Mouse (Mus musculus): ENCODE data around the gene Gpr137. TPM values are rescaled to one million over a fixed set of nuclear protein-coding genes. Genes with fewer than 3 reads are reported as not detected.

Gpr137 gene
- polyA plus RNA-seq, 1 experiment from 2014 or later: 60.4 TPM

DNA sequence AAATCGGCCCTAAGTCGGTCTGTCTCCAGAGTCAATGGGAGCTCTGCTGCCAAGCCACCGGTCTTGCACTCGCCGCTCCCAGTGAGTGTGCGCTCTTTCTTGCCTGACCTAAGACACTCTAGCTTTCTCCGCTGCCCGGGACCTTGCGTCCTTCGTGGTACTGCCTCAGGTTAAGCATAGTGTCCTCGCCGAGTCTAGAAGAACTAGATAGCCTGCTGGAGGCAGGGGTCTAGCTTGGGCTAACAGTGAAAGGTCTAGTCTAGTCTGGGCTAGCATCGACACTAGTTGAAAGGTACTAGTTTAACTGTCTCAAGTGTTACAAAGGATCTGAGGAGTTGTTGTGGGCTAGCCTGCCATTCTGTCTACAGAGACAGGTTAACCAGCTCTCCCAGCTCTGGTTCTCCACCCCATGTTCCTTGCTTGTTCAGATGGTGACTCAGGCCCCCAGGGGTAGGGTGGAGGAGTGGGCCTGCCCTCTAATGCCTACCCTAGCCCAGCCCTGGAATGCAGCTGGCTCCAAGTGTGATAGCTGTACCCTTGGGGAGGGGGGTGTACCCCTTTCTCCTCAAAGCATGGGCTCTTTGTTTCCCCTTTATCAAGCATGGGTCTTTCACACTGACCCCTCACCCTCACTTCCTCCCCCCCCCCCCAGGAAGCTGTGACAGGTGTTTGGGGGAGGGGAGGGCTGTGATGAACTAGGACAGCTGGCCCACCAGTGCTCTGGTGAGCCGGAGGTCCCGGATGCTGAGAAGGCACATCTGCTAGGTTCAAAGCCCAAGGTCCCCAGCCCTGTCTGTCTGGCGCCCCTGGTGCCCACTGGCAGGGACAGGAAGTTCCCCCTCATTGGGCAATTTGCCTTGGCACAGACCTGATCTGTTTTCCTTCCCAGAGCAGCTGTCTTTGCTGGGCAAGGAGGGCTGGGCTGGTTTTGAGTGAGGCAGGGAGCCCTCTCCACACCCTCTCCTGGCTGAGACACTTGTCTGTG lies 33.5 kb upstream of the Gpr137 start, which contains the start of gene Plcb3:
Plcb3 (minus strand) TSS at position 934 of the 985 bp plus-strand sequence.
- Histone ChIP-seq H3K4me1 (ENCODE audit: control insufficient read depth, insufficient read depth, low read length) (peaks cover 36% of the 10 kb centered on the region), H3K9ac (replicated peaks; ENCODE audit: low read length) (peak within 1 kb of the TSS; percentile 79), H3K4me3 (replicated peaks; ENCODE audit: low read depth, low read length) (peak within 1 kb of the TSS; percentile 74), H3K4me2 (ENCODE audit: low read length) (peak within 1 kb of the TSS; percentile 78), H3K27ac (replicated peaks; ENCODE audit: low read depth, low read length) (peak within 1 kb of the TSS; percentile 95), H3K9me3 (ENCODE audit: control insufficient read depth, low read length) (no peaks in the 10 kb centered on the region), H3K27me3 (ENCODE audit: control insufficient read depth, insufficient read depth, low read length) (no peaks in the 10 kb centered on the region), H3K36me3 (ENCODE audit: control insufficient read depth, insufficient read depth, low read length) (peaks cover 22% of the 10 kb centered on the region)
- ATAC-seq (ENCODE audit: low FRiP score, low TSS enrichment) (no peak), DNase-seq (peak; percentile 83)
- WGBS: under 1% methylated on average over 16 of the region's 16 CpGs

GRCm38 (mm10) chr19:6974211-6975205 lies 32.2 kb upstream of the Gpr137 start, which contains the start of gene Ppp1r14b:
Gene Ppp1r14b, plus strand, starts transcription at chr19:6974968.
- DNase-seq: peak; percentile 93
- peaks cover 44% of the 10 kb centered on the region for H3K4me1 ChIP-seq (ENCODE audit: control insufficient read depth, insufficient read depth, low read length)
- H3K9ac ChIP-seq (replicated peaks; ENCODE audit: low read length): peak within 1 kb of the TSS; percentile 79
- under 1% methylated on average over 82 of the region's 84 CpGs for WGBS
- H3K36me3 ChIP-seq (ENCODE audit: control insufficient read depth, insufficient read depth, low read length): peaks cover 22% of the 10 kb centered on the region
- peak within 1 kb of the TSS; percentile 74 for H3K4me3 ChIP-seq (replicated peaks; ENCODE audit: low read depth, low read length)
- peak within 1 kb of the TSS; percentile 95 for H3K27ac ChIP-seq (replicated peaks; ENCODE audit: low read depth, low read length)
- peak within 1 kb of the TSS; percentile 78 for H3K4me2 ChIP-seq (ENCODE audit: low read length)
- peak; percentile 75 for ATAC-seq (ENCODE audit: low FRiP score, low TSS enrichment)
- H3K27me3 ChIP-seq (ENCODE audit: control insufficient read depth, insufficient read depth, low read length): peaks cover 5% of the 10 kb centered on the region; the same call in 1 of the 2 replicates
- H3K9me3 ChIP-seq (ENCODE audit: control insufficient read depth, low read length): no peaks in the 10 kb centered on the region

- H3K4me1 ChIP-seq (ENCODE audit: control insufficient read depth, insufficient read depth, low read length): peaks cover 35% of the 10 kb centered on the region
- ATAC-seq (ENCODE audit: low FRiP score, low TSS enrichment) (no peak), DNase-seq (peak; percentile 22)
- WGBS: 42% methylated on average over 12 of the region's 12 CpGs
- peaks cover 22% of the 10 kb centered on the region for H3K36me3 ChIP-seq (ENCODE audit: control insufficient read depth, insufficient read depth, low read length)
- peak overlapping the region; percentile 78 for H3K4me2 ChIP-seq (ENCODE audit: low read length)
- H3K27me3 ChIP-seq (ENCODE audit: control insufficient read depth, insufficient read depth, low read length): peaks cover 13% of the 10 kb centered on the region
- peak overlapping the region; percentile 79 for H3K9ac ChIP-seq (replicated peaks; ENCODE audit: low read length)
- H3K9me3 ChIP-seq (ENCODE audit: control insufficient read depth, low read length): no peaks in the 10 kb centered on the region
- H3K4me3 ChIP-seq (replicated peaks; ENCODE audit: low read depth, low read length): peak overlapping the region; percentile 74
- peak overlapping the region; percentile 95 for H3K27ac ChIP-seq (replicated peaks; ENCODE audit: low read depth, low read length)
These were observed 31.4 kb upstream of the Gpr137 start for GRCm38 (mm10) chr19:6973581-6974190.

DNA sequence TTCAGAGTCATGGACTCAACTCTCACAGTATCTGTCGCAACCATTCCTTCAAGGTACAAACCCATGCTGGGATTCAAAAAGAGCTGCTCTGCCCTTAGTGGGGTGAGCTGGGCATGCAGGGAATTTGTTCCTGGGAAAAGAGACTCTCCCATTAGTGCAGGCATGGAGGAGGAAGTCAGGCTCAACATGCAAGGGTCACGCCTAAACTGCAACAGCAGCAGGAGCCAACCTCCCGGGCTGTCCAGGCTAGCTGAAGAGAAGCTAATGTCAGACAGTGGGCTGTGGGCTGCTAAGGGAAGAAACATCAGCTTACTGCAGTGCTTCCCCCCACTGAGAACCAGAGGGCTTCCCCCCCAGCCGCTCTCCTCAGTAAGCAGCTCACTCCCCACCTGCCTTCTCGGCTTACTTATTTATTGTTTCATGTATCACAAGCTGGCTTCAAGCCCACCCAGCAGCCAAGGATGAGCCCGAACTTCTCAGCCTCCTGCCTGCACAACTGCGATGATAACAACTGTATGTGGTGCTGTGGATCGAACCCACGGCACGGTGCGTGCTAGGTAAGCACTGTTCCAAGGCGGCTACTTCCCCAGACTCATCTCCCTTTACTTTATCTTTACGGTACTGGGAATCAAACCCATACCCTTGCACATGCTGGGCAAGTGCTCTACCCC lies 30.1 kb upstream of the Gpr137 start:
- Histone ChIP-seq H3K27ac (replicated peaks; ENCODE audit: low read depth, low read length) (no peak overlapping the region), H3K36me3 (ENCODE audit: control insufficient read depth, insufficient read depth, low read length) (peaks cover 9% of the 10 kb centered on the region), H3K9ac (replicated peaks; ENCODE audit: low read length) (no peak overlapping the region), H3K4me1 (ENCODE audit: control insufficient read depth, insufficient read depth, low read length) (peaks cover 24% of the 10 kb centered on the region), H3K4me3 (replicated peaks; ENCODE audit: low read depth, low read length) (no peak overlapping the region), H3K27me3 (ENCODE audit: control insufficient read depth, insufficient read depth, low read length) (peaks cover 20% of the 10 kb centered on the region), H3K9me3 (ENCODE audit: control insufficient read depth, low read length) (no peaks in the 10 kb centered on the region), H3K4me2 (ENCODE audit: low read length) (no peak overlapping the region)
- WGBS: 80% methylated on average over 13 of the region's 13 CpGs
- ATAC-seq (ENCODE audit: low FRiP score, low TSS enrichment) (no peak), DNase-seq (no peak)

DNA sequence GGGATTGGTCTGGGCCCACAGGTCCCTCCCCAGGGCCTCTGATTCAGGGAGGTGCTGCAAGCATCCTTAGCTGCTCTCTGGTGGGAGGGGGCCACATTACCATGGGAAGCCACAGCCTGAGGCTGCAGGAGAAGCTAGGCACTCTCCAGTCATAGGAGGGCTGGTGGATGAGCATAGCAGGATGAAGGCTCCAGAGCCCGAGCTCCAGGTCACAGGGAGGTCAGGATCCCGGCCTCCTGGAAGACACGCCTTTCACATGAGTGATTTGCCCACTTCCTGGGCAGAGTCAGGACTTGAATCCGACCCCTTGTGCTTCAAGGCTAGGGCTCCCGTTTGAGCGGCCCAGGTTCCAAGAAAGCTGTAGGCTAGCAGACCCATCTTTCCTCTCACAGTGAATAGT lies 29.4 kb upstream of the Gpr137 start:
- Histone ChIP-seq H3K9ac (replicated peaks; ENCODE audit: low read length) (no peak overlapping the region), H3K27ac (replicated peaks; ENCODE audit: low read depth, low read length) (no peak overlapping the region), H3K4me1 (ENCODE audit: control insufficient read depth, insufficient read depth, low read length) (peaks cover 19% of the 10 kb centered on the region), H3K4me2 (ENCODE audit: low read length) (no peak overlapping the region), H3K4me3 (replicated peaks; ENCODE audit: low read depth, low read length) (no peak overlapping the region), H3K36me3 (ENCODE audit: control insufficient read depth, insufficient read depth, low read length) (peaks cover 4% of the 10 kb centered on the region; the same call in 1 of the 2 replicates), H3K9me3 (ENCODE audit: control insufficient read depth, low read length) (no peaks in the 10 kb centered on the region), H3K27me3 (ENCODE audit: control insufficient read depth, insufficient read depth, low read length) (peaks cover 20% of the 10 kb centered on the region)
- DNase-seq (no peak), ATAC-seq (ENCODE audit: low FRiP score, low TSS enrichment) (no peak)
- WGBS: 57% methylated on average over 6 of the region's 6 CpGs

DNA sequence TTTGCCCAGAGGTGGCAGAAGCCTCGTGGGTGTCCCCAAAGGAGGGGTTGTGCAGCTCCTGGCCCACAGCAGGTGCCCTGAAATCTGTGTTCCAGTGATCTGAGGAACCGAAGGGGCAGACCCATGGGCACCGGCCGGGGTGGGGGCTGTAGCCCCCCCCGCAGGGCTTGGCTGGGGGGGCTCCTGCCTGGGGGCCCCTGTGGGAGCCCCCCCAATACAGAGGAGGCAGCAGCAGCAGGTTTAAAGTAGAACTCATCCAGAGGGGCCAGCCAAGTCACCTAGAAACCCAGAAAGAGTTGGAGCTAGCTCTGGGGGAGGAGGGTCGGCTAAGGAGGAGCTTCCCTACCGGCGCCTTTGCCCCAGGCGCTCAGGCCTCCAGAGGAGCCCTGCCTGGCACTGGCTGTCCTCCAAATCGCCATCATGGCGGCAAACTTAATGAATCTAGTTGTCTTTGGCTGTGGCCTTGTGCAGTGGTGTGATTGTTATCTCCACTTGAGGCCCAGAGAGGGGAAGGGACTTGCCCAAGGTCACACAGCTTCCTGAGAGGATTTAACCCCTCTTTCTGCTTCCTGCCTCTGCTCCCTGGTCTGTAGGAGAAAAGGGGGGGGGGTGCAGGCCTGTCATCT lies 28.3 kb upstream of the Gpr137 start:
- Histone ChIP-seq H3K4me2 (ENCODE audit: low read length) (peak overlapping the region; percentile 46), H3K9me3 (ENCODE audit: control insufficient read depth, low read length) (no peaks in the 10 kb centered on the region), H3K27me3 (ENCODE audit: control insufficient read depth, insufficient read depth, low read length) (peaks cover 20% of the 10 kb centered on the region), H3K9ac (replicated peaks; ENCODE audit: low read length) (no peak overlapping the region; the same call in 1 of the 2 replicates), H3K4me1 (ENCODE audit: control insufficient read depth, insufficient read depth, low read length) (peaks cover 12% of the 10 kb centered on the region), H3K27ac (replicated peaks; ENCODE audit: low read depth, low read length) (no peak overlapping the region), H3K36me3 (ENCODE audit: control insufficient read depth, insufficient read depth, low read length) (no peaks in the 10 kb centered on the region), H3K4me3 (replicated peaks; ENCODE audit: low read depth, low read length) (no peak overlapping the region)
- 15% methylated on average over 11 of the region's 11 CpGs for WGBS
- ATAC-seq (ENCODE audit: low FRiP score, low TSS enrichment) (no peak), DNase-seq (no peak)

DNA sequence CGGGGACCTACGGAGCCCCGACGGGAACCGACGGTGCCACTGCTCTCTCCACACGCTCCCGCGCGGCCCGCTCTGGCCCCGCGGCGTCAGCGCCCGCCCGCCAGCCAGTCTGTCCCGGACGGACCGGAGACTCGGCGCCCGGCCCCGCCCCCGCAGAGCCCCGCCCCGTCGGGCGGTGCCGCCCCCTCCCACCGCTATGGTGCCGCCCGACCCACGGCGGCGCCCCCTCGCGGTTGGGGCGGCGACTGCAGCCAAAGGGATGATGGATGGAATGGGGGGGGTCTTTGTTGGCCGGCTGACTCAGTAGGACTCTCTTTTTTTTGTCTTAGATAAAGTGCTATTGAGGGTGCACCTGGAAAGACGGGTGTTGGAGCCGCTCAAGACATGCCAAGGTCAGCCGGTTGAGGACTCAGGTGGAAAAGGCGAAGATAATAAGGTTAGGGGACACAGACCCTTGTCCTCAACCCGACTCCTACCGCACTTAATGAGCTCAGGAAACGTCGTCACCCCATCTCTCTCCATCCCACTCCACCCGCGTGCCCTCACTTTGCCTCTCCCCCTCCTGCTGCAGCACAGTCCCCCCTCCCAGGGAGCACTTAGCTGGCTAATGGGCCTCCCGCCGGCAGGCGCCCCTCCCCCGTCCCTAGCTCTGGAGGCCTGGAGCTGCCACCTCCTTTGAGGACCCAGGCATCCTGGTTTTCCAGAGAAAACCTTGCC lies 27.5 kb upstream of the Gpr137 start:
- Histone ChIP-seq H3K4me1 (ENCODE audit: control insufficient read depth, insufficient read depth, low read length) (peaks cover 12% of the 10 kb centered on the region), H3K4me3 (replicated peaks; ENCODE audit: low read depth, low read length) (peak overlapping the region; percentile 28), H3K4me2 (ENCODE audit: low read length) (peak overlapping the region; percentile 46), H3K9me3 (ENCODE audit: control insufficient read depth, low read length) (no peaks in the 10 kb centered on the region), H3K9ac (replicated peaks; ENCODE audit: low read length) (no peak overlapping the region; the same call in 1 of the 2 replicates), H3K36me3 (ENCODE audit: control insufficient read depth, insufficient read depth, low read length) (no peaks in the 10 kb centered on the region), H3K27ac (replicated peaks; ENCODE audit: low read depth, low read length) (no peak overlapping the region), H3K27me3 (ENCODE audit: control insufficient read depth, insufficient read depth, low read length) (peaks cover 20% of the 10 kb centered on the region)
- WGBS: 1% methylated on average over 55 of the region's 55 CpGs
- ATAC-seq (ENCODE audit: low FRiP score, low TSS enrichment) (no peak), DNase-seq (peak; percentile 53)

Data from midbrain, embryonic 14.5 days (tissue).